Mouse (Mus musculus): ENCODE data around the gene Npr2. TPM values are rescaled to one million over a fixed set of nuclear protein-coding genes. Genes with fewer than 3 reads are reported as not detected.
"Not testable (repeated sequence)": the region's sequence is repeated elsewhere in the genome, so short reads cannot be mapped to it uniquely, and the experiment has no call there.

The Npr2 gene
- polyA plus RNA-seq, 1 experiment, result 0.44 TPM

- TF ChIP-seq CTCF (IDR thresholded peaks at IDR 0.05; ENCODE audit: low read depth, low read length) (no peak), POLR2A (IDR thresholded peaks at IDR 0.05; ENCODE audit: borderline replicate concordance, low read depth, low read length) (no peak)
- H3K27ac ChIP-seq (ENCODE audit: insufficient read depth, low read depth, low read length), result no peak overlapping the region
- H3K4me3 ChIP-seq (ENCODE audit: insufficient read depth, low read length), result no peak overlapping the region
- H3K4me1 ChIP-seq (ENCODE audit: control insufficient read depth, insufficient read depth, low read length), result no peaks in the 10 kb centered on the region
Measured at GRCm38 (mm10) chr4:43593453-43593852, 38.3 kb upstream of the Npr2 start.

- not testable (repeated sequence) for H3K4me3 ChIP-seq (ENCODE audit: insufficient read depth, low read length); H3K27ac ChIP-seq (ENCODE audit: insufficient read depth, low read depth, low read length); H3K4me1 ChIP-seq (ENCODE audit: control insufficient read depth, insufficient read depth, low read length)
Measured at GRCm38 (mm10) chr4:43596597-43596996, 35.1 kb upstream of the Npr2 start.

- Histone ChIP-seq H3K4me1 (ENCODE audit: control insufficient read depth, insufficient read depth, low read length) (no peaks in the 10 kb centered on the region), H3K4me3 (ENCODE audit: insufficient read depth, low read length) (no peak overlapping the region), H3K27ac (ENCODE audit: insufficient read depth, low read depth, low read length) (no peak overlapping the region)
- TF ChIP-seq POLR2A (IDR thresholded peaks at IDR 0.05; ENCODE audit: borderline replicate concordance, low read depth, low read length), result no peak
- no peak for TF ChIP-seq CTCF (IDR thresholded peaks at IDR 0.05; ENCODE audit: low read depth, low read length)
Measured at GRCm38 (mm10) chr4:43598200-43598599, 33.5 kb upstream of the Npr2 start.

DNA sequence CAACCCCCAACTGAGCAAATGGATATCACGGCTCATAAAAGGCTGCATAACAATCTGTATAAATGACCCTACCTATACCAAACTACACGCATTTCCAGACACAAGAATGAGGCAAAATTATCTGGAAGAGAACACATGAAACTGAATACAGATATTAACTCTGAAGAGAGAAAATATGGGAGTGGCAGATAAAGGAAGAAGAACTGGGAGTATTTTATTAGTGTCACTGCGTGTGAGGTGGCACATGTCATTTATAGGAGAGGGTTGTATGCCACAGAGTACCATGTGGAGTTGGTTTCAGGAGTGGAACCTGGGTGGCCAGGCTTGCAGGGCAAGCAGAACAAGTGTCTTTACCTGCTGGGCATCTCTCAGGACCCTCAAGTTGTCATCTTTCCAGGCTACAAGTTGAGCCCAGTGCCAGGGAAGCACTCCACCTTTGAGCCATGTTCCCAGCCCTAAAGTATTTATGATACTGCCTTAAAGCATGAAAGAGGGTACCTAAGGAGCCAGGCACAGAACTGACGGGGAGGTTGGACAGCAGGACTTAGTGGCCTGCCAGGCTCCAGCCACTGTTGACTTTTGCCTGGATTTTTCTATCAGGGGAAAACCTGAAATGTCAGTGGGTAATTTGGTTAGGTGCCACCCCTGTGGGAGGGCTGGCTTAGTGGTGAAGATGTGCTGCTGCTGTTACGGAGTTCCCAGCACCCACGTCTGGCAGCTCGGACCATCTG lies 32.9 kb upstream of the Npr2 start:
- H3K4me3 ChIP-seq (ENCODE audit: insufficient read depth, low read length), result no peak overlapping the region
- no peaks in the 10 kb centered on the region for H3K4me1 ChIP-seq (ENCODE audit: control insufficient read depth, insufficient read depth, low read length)
- no peak overlapping the region for H3K27ac ChIP-seq (ENCODE audit: insufficient read depth, low read depth, low read length)
- TF ChIP-seq POLR2A (IDR thresholded peaks at IDR 0.05; ENCODE audit: borderline replicate concordance, low read depth, low read length) (no peak), CTCF (IDR thresholded peaks at IDR 0.05; ENCODE audit: low read depth, low read length) (no peak)

DNA sequence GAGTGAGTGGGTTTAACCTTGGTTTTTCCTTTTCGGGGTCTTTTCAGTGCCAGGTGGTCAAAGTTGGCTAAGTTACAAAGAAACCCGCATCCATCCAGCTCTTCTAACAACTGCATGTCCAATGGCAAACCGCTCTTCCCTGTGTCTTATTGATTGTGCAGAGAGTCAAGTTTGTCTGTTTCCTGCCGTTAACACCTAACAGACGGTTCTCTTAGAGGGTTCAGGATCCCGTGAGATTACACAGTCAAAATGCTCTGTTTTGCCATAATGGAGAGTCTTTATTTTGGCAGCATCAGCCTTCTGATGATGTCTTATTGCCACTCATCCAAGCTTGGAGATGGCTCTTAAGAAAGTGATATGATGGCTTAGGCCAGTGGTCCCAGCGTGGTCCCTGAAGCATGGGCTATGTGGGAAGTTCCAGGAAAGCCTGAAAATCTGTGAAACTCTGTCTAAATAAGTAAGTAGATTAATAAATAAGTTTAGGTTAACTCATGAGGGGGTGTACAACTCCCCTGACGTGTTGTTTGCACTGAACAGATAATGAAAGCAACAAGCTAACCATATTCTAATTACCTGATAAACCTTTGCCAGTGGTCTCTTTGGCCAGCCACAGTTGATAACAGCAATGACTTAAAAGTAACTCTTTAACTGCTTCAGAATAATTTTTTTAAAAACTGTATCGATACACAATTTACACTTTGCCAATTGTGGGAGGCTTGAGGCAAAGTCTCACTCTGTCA lies 31.4 kb upstream of the Npr2 start:
- Histone ChIP-seq H3K4me1 (ENCODE audit: control insufficient read depth, insufficient read depth, low read length) (peaks cover 3% of the 10 kb centered on the region; the same call in 1 of the 2 replicates), H3K27ac (ENCODE audit: insufficient read depth, low read depth, low read length) (no peak overlapping the region), H3K4me3 (ENCODE audit: insufficient read depth, low read length) (no peak overlapping the region)
- TF ChIP-seq POLR2A (IDR thresholded peaks at IDR 0.05; ENCODE audit: borderline replicate concordance, low read depth, low read length), result no peak
- TF ChIP-seq CTCF (IDR thresholded peaks at IDR 0.05; ENCODE audit: low read depth, low read length), result no peak

DNA sequence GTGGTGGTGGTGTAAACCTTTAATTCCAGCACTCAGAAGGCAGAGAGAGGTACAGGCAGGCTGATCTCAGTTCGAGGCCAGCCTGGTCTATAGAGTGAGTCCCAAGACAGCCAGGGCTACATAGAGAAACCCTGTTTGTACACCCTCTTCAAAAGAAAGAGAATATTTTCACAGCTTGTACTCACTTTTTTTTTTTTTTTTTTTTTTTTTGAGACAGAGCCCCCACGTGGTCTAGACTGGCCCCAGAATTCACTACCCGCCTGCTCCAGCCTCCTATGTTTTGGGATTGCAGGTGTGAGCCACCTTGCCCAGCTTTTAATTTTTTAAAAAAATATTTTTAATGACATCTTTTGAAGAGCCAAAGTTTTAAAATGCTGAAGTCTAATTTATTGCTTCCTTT lies 27.6 kb upstream of the Npr2 start:
- TF ChIP-seq POLR2A (IDR thresholded peaks at IDR 0.05; ENCODE audit: borderline replicate concordance, low read depth, low read length) (no peak), CTCF (IDR thresholded peaks at IDR 0.05; ENCODE audit: low read depth, low read length) (no peak)
- H3K4me3 ChIP-seq (ENCODE audit: insufficient read depth, low read length), result no peak overlapping the region
- no peak overlapping the region for H3K27ac ChIP-seq (ENCODE audit: insufficient read depth, low read depth, low read length)
- peaks cover 3% of the 10 kb centered on the region; the same call in 1 of the 2 replicates for H3K4me1 ChIP-seq (ENCODE audit: control insufficient read depth, insufficient read depth, low read length)

DNA sequence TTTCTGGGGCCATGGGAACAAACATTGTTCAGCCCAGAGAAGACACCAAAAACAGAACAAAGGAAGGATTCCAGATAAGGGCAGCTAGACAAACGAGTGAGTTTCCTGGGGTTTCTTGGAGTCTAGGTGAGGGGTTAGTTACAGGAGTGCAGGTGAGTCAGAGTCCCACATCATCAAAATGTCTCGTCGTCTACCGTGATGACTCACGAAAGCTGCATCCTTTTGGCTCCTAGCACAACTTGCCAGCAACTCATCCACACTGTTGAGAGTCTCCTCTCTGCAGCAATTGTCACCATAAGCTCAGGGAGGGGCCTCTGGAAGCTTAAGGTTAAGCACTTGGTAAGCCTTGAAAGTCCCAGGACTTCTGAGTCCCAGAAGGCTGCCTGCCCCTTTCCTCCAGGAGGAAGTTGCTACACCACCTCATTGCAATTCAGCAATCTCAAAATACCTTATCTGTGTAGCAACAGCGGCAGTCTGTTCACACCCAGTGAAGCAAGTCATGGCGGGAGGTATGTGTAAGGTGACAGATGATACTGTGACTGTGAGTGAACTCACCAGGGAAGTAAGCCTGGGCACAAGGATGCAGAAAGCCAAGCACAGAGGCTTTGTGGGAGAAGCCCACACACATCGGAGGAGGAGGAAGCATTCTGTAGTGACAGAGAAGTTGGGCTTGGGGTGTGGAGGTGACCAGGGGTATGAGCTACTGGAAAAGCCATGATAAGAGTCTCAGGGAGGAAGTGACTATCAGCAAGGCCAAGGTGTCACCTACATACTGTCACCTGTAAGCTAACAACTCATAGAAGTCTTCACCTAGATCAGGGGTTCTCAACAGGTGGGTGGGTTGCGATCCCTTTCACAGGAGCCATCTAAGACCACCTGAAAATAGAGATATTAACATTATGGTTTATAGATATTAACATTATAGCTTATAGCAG lies 26.7 kb upstream of the Npr2 start:
- Histone ChIP-seq H3K4me3 (ENCODE audit: insufficient read depth, low read length) (no peak overlapping the region), H3K4me1 (ENCODE audit: control insufficient read depth, insufficient read depth, low read length) (peaks cover 3% of the 10 kb centered on the region; the same call in 1 of the 2 replicates)
- no peak for TF ChIP-seq CTCF (IDR thresholded peaks at IDR 0.05; ENCODE audit: low read depth, low read length)
- no peak for TF ChIP-seq POLR2A (IDR thresholded peaks at IDR 0.05; ENCODE audit: borderline replicate concordance, low read depth, low read length)

GRCm38 (mm10) chr4:43612534-43612933 lies 19.2 kb upstream of the Npr2 start:
- Histone ChIP-seq H3K4me3 (ENCODE audit: insufficient read depth, low read length) (no peak overlapping the region), H3K27ac (ENCODE audit: insufficient read depth, low read depth, low read length) (no peak overlapping the region), H3K4me1 (ENCODE audit: control insufficient read depth, insufficient read depth, low read length) (peaks cover 4% of the 10 kb centered on the region)
- TF ChIP-seq CTCF (IDR thresholded peaks at IDR 0.05; ENCODE audit: low read depth, low read length), result no peak
- no peak for TF ChIP-seq POLR2A (IDR thresholded peaks at IDR 0.05; ENCODE audit: borderline replicate concordance, low read depth, low read length)

More for the DNA sequence above, 26.7 kb upstream of the Npr2 start:
- H3K27ac ChIP-seq (ENCODE audit: insufficient read depth, low read depth, low read length), result no peak overlapping the region

GRCm38 (mm10) chr4:43613060-43613730 lies 18.5 kb upstream of the Npr2 start:
- Histone ChIP-seq H3K27ac (ENCODE audit: insufficient read depth, low read depth, low read length) (no peak overlapping the region), H3K4me1 (ENCODE audit: control insufficient read depth, insufficient read depth, low read length) (peaks cover 4% of the 10 kb centered on the region), H3K4me3 (ENCODE audit: insufficient read depth, low read length) (no peak overlapping the region)
- TF ChIP-seq POLR2A (IDR thresholded peaks at IDR 0.05; ENCODE audit: borderline replicate concordance, low read depth, low read length) (no peak), CTCF (IDR thresholded peaks at IDR 0.05; ENCODE audit: low read depth, low read length) (no peak)

Data from bone marrow macrophage, adult 2 months (primary cell).